Mouse (Mus musculus) layer of hippocampus, postnatal 14 days (tissue): Measurements from ENCODE around the gene Lipc. TPM values are rescaled to one million over a fixed set of nuclear protein-coding genes. Genes with fewer than 3 reads are reported as not detected.

Experiments used
- DNase-seq, 2 experiments: peaks; one replicate each; pipeline ENCODE4 v3.0.0; 2021 to 2022; ENCODE audit warnings: low spot score in 2 of 2, mixed read lengths in 1 of 2
- total RNA-seq, 2 experiments: library from RNA; stranded (reverse); gene quantifications; 2 replicates each; pipeline ENCODE4 v1.2.3; 2021

Gene Lipc
- total RNA-seq, 2 experiments from 2014 or later: 0.45 to 1.1 TPM

GRCm38 (mm10) chr9:70829784-70830488 is 122.1 kb downstream of the Lipc start:
- DNase-seq: no peak

DNA sequence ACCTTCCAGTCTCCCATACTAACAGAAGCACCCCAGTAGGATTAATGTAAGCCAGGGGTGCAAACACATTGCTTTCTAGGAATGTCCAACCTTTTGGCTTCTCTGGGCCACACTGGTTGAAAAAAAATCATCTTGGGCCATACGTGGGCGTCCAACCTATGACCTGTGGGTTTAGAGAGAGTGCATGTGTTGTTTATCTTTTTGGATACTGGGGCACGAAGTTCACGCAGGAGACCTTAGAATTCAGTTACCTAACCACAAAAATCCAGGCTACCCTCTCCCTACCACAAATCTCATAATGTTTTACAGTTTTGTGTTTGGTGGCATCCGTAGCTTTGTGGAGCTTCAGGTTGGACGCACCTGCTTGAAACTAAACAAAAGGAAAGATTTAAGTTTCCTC is 124.1 kb downstream of the Lipc start:
- DNase-seq: no peak

DNA sequence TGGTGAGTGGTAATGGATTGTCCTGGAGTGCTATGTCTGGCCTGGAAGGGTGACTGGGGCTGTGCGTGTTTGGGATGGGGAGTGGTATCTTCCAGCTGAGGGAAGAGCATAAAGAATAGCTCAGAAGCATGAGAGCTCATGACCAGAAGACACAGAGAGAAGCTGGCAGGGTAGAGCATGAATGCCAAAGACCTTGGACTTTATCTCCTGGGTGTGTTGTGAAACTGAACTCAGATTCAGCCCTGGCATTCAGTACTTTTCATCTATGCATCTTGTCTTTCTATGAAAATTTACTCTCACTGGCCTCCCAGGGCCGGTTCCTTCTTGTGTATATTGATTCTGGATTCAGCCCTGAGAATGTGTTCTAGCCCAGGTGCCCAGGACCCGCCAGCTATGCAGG is 127.9 kb downstream of the Lipc start:
- DNase-seq: no peak

DNA sequence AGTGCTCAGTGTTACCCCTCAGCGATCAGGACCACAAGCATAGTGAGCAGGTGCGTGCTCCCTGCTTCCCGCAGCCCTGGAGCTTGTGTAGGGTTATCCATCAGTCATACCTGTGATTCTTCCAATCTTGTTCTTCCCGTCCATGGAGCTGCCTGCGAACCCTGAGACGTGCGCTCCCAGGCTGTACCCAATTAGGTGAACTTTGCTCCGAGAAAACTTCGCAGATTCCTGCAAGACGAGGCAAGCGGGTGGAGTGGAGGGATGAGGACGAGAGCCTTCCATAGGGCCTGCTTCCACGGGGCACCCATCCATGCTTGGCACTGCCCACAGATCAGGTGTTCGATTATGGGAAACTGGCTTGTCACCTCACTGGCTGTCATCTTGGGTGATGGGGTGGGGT is 133.3 kb downstream of the Lipc start:
- no peak for DNase-seq

- DNase-seq: no peak
Measured at GRCm38 (mm10) chr9:70817396-70817795, 134.6 kb downstream of the Lipc start.

GRCm38 (mm10) chr9:70816701-70817305 is 135.2 kb downstream of the Lipc start:
- peak; percentile 26 to 53 for DNase-seq

GRCm38 (mm10) chr9:70812551-70812950 is 139.5 kb downstream of the Lipc start:
- no peak for DNase-seq

DNA sequence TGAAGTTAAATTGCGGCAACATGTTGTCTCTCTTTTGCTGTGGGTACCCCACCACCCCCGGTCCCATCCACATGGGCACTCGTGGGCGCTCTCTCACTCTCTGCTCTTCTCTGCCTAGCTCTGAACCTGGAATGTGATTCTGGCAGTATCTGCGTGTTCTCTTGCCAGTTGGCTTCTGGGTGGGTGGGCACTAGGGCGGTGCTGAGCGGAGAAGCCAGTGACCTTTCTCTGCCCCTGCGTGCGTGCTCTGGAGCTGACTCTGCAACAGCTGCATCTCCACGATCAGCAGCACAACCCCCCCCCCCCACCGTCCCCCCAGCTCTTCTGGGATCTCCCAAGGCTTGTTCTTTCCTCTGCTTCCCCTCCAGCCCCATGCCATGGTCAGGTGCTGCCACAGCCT is 144.3 kb downstream of the Lipc start:
- DNase-seq: no peak

DNA sequence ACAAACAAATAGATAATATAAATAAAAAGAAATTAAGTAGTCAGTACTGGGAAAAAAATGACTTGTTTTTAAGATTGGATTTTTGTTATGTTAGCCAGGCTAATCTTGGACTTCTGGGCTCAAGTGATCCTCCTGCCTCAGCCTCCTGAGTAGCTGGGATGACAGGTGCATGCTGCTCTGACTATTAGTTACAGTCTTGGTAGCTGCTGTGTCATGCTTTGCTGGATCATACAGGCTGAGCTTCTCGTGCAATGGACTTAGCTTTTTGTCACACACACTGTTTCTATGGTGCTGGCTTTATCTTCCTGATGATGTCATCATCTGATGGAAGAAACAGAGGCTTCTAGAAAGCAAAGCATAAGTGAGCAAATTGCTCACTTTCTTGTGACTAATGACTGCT is 146.0 kb downstream of the Lipc start:
- no peak for DNase-seq

- no peak for DNase-seq
Measured at GRCm38 (mm10) chr9:70802816-70803215, 149.2 kb downstream of the Lipc start.

DNA sequence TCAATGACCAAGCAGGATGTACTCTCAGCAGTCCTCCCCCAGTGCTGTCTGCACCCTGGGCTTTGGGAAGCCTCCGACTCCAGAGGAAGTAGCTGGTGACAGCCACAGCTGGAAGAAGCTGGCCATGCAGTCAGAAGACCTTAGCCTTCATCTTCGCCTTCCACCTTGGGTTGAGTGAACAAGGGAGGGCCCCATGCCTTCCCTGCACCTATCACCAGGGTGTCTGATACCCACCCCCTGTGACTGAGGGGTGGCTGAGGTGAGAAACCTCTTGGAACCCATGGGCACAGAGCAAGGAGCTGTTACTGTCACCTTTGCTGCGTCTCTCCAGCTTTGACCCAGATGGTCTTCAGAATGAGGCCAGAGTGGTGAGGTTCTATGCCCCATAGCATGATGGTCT is 150.3 kb downstream of the Lipc start:
- DNase-seq: no peak

DNA sequence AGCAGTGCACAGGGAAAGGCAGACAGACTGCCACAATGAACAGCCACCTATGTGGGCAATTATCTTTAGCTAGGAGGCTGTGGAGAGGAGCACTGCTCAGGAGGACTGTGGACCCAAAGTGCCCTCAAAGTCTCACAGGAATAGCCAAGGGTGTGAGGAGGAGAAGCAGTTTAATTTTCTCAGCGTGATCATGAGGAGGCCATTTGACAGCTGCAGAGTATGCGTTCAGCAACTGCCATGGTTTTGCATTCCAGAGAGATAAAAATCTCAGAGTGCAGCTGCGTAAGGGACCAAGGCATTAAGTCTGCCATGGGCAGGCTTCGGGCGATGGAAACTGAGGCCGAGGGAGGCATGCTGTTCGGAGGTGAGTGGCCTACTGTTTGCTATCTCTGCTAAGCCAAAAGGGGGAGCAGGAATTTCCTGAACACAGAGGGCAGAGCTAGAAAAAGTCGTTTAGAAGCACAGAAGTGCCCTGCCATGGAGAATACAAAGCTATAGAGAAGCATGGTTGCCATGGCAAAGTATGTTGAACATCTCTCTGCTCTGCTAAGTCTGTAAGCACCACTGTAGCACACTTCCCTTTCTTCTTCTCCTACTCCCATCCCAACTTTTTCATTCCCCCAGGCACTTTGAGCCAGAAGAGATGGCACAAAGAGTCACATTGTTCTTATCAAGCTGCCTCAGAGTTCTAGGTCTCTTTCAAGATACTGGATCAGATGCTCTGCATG is 151.3 kb downstream of the Lipc start:
- DNase-seq: no peak

DNA sequence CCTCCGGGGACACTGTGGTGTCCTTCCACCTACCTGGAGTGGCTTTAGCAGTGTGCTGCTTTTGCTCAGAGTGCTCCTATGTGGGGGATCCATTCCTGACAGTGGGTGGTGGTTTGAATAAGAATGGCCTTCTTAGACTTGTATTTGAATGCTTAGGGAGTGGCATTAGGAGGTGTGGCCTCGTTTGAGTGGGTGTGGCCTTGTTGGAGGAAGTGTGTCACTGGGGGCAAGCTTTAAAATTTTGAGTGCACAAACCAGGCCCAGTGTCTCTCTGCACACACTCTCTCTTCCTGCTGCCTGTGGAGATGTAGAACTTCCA is 156.6 kb downstream of the Lipc start:
- DNase-seq: no peak

- no peak for DNase-seq
Measured at GRCm38 (mm10) chr9:70794643-70795438, 157.2 kb downstream of the Lipc start.

DNA sequence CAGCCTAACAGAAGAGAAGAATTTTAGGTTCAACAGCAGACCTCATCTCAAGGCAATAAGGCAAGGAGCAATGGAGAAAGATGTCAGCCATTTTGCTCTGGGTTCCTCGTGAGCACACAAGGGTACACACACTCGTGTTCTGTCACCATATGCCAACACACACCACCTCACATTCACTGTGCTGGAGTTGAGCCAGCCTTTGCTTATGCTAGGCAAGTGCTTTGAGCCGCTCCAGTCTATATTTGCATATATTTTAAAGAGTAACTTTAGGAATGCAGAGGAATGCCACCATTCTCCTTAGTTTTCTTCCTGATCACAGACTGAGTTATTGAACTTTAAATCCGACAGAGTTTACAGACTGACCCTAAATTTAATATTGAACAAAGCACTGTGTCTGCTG is 161.4 kb downstream of the Lipc start:
- no peak for DNase-seq

DNA sequence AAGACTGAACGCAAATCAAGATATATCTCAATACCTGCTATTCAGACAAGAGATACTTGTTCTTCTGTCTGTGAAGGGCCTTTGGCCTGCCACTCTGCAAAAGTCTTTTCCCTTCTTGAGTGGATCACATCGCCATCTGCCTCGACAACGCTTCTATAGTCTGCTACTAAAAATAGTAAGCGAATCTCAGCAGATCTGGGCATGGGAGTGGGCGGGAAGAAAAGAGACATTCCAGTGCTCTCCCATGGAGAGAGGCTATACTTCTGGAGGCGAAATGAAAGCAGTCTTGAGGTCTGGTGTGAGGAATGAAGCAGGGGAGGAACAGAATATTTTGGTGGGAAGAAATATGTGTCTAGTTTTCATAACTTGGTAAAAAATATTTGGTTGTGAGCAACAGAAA is 163.3 kb downstream of the Lipc start:
- no peak for DNase-seq

GRCm38 (mm10) chr9:70782191-70782590 is 169.8 kb downstream of the Lipc start:
- DNase-seq: no peak

- DNase-seq: no peak
Measured at GRCm38 (mm10) chr9:70775517-70775916, 176.5 kb downstream of the Lipc start.

DNA sequence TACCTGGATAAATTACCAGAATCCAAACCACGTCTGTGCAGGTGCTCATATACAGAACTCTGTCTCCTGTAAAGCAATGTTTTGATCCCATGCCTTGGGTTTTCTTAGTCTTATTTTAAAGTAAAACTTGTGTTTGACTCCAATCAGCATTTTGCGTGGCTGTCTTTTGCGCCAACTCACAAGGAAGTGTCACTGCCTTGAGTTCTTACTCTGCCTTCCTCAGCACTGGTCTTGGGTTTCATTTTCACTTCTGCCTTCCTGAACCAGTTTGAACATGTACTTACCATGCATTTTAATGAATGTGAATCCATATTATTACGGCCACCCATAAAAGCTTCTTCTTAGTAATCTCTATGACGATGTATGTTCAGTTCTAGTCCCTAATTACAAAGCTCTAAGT is 191.1 kb downstream of the Lipc start:
- DNase-seq: no peak

DNA sequence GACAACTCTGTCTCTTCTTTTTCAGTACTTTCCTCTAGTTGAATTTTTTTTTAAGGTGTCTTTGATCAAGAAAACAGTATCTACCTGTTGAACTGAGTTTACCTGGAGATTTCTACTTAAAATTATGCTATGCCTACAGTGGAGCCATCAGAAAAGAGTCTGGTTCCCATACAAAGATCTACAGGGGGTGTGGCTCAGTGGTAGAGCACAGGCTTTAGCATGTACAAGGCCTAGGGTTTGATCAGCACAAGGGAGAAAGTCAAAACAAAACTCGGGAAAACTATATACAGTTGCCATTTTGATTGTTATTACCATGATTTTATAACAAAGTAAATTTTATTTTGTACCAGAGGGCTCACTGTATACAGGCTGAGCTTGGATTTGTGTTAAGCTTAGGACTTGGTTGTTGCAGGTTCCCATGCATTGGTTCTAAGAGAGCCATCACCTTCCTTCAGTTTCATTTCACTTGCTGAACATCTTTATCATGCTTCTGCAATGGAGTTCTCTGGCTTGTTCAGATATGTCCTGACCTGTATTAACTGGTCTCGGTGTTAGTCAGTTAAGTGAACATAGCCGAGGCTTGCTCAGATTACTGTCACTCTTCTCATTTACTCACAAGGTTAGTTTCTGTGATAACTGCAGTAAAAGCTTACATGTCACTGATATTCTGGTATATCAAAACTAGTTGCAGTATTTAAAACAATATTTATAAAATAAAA is 200.4 kb downstream of the Lipc start:
- no peak for DNase-seq
